Mouse (Mus musculus) kidney, adult 2 months (tissue): ENCODE measurements around the gene Rpgrip1.

Source experiments
- CTCF ChIP-seq: fragments of 200-500 bp; conservative IDR thresholded peaks from 2 replicates; pipeline ENCODE4 v1.5.1; 2011; ENCODE audit warnings: low read depth, mild to moderate bottlenecking, control low read depth, low read length, moderate library complexity, mixed read lengths; ENCODE audit not compliant: insufficient read depth, insufficient read length
- POLR2A ChIP-seq: fragments of 200-500 bp; IDR thresholded peaks from one replicate; pipeline ENCODE4 v1.6.1; 2011; ENCODE audit warnings: low read depth, low read length, control low read depth

- TF ChIP-seq POLR2A = no peak
- TF ChIP-seq CTCF = no peak
Observed at GRCm38 (mm10) chr14:52071599-52072137, 38.8 kb upstream of the Rpgrip1 start.
